Mouse (Mus musculus) embryonic facial prominence, embryonic 10.5 days (tissue): ENCODE data around the gene Esrra. TPM values are rescaled to one million over a fixed set of nuclear protein-coding genes. Genes with fewer than 3 reads are reported as not detected.

Experiments
- microRNA-seq: library from miRNA; unstranded; fragments of <30 nt; microRNA quantifications from one replicate; pipeline ENCODE4, GENCODE M21; 2017
- polyA plus RNA-seq: library from polyadenylated mRNA; unstranded; fragments of >200 nt; fragmentation: Nextera tagmentation; extraction: Ambion mirVana; gene quantifications from 2 replicates; pipeline ENCODE4 v1.2.1, GENCODE M21; 2016

The Esrra gene
- polyA plus RNA-seq, 1 experiment from 2014 or later = 7.9 TPM

Small RNA genes lying within 50 kb of the gene (microRNA-seq; reads per million reads assigned to microRNA genes)
- gene Mir6990 = 1.2 reads per million

Other genes starting within 250 kb of the Esrra start
- gene Rps6ka4, start 81.2 kb downstream of the Esrra start, polyA plus RNA-seq = 5.3 and 7.0 TPM in 2 replicates
- 0.62 and 0.67 TPM in 2 replicates for gene Ccdc88b, start 63.6 kb downstream of the Esrra start, polyA plus RNA-seq
- 150 and 168 TPM in 2 replicates for gene Trmt112, start 12.1 kb downstream of the Esrra start, polyA plus RNA-seq
- gene Prdx5, start 11.7 kb downstream of the Esrra start, polyA plus RNA-seq = 137 and 140 TPM in 2 replicates
- gene Catsperz, start 3.6 kb upstream of the Esrra start, polyA plus RNA-seq = 0.68 and 0.74 TPM in 2 replicates
- 0.23 TPM in 1 of 2 replicates, not detected in the other for gene Kcnk4, start 12.7 kb upstream of the Esrra start, polyA plus RNA-seq
- 53.4 and 55.1 TPM in 2 replicates for gene Bad, start 20.0 kb upstream of the Esrra start, polyA plus RNA-seq
- gene Gpr137, start 20.7 kb upstream of the Esrra start, polyA plus RNA-seq = 26.9 and 27.5 TPM in 2 replicates
- gene Ppp1r14b, start 53.2 kb upstream of the Esrra start, polyA plus RNA-seq = 217 and 235 TPM in 2 replicates
- 32.8 and 37.0 TPM in 2 replicates for gene Plcb3, start 54.7 kb upstream of the Esrra start, polyA plus RNA-seq
- gene Fkbp2, start 58.7 kb upstream of the Esrra start, polyA plus RNA-seq = 100.0 and 101 TPM in 2 replicates
- 36.0 and 36.9 TPM in 2 replicates for gene Vegfb, start 65.8 kb upstream of the Esrra start, polyA plus RNA-seq
- gene Dnajc4, start 70.8 kb upstream of the Esrra start, polyA plus RNA-seq = 18.1 and 18.2 TPM in 2 replicates
- gene Nudt22, start 74.3 kb upstream of the Esrra start, polyA plus RNA-seq = 20.1 and 20.9 TPM in 2 replicates
- gene Trpt1, start 74.3 kb upstream of the Esrra start, polyA plus RNA-seq = 8.3 and 8.8 TPM in 2 replicates
- gene Fermt3, start 97.7 kb upstream of the Esrra start, polyA plus RNA-seq = 7.1 and 8.0 TPM in 2 replicates
- 453 and 489 TPM in 2 replicates for gene Stip1, start 118.2 kb upstream of the Esrra start, polyA plus RNA-seq
- 5.0 and 5.4 TPM in 2 replicates for gene Macrod1, start 135.0 kb upstream of the Esrra start, polyA plus RNA-seq
- 2.5 and 2.9 TPM in 2 replicates for gene Flrt1, start 183.9 kb upstream of the Esrra start, polyA plus RNA-seq